Mouse (Mus musculus) yolk sac, embryonic 10.5 days (tissue): ENCODE data around the gene Iqca.

Experiments
- DNase-seq: peaks from one replicate; pipeline ENCODE4 v3.0.0-alpha.2; 2017; ENCODE audit warnings: low spot score

Gene Iqca

GRCm38 (mm10) chr1:90060054-90060453 is 93.1 kb downstream of the Iqca start:
- no peak for DNase-seq

GRCm38 (mm10) chr1:90054991-90055390 is 98.2 kb downstream of the Iqca start:
- DNase-seq: no peak

GRCm38 (mm10) chr1:90051347-90051746 is 101.9 kb downstream of the Iqca start:
- peak; percentile 39 for DNase-seq

GRCm38 (mm10) chr1:90050046-90050739 is 103.0 kb downstream of the Iqca start:
- no peak for DNase-seq

GRCm38 (mm10) chr1:90028305-90028704 is 124.9 kb downstream of the Iqca start:
- no peak for DNase-seq

GRCm38 (mm10) chr1:90026945-90027344 is 126.3 kb downstream of the Iqca start:
- DNase-seq: no peak

- no peak for DNase-seq
These were observed 132.9 kb downstream of the Iqca start for GRCm38 (mm10) chr1:90020336-90020735.

GRCm38 (mm10) chr1:90018071-90018470 is 135.1 kb downstream of the Iqca start:
- no peak for DNase-seq

- no peak for DNase-seq
These were observed 138.8 kb downstream of the Iqca start, which contains the start of gene Asb18 for GRCm38 (mm10) chr1:90014446-90014845. Asb18 (minus strand) TSS chr1:90014666.

GRCm38 (mm10) chr1:90013273-90013672 is 139.9 kb downstream of the Iqca start:
- DNase-seq: no peak

- no peak for DNase-seq
These were observed 140.4 kb downstream of the Iqca start for GRCm38 (mm10) chr1:90012850-90013249.

GRCm38 (mm10) chr1:90012168-90012567 is 141.0 kb downstream of the Iqca start:
- no peak for DNase-seq

GRCm38 (mm10) chr1:90010077-90010476 is 143.1 kb downstream of the Iqca start:
- no peak for DNase-seq

- DNase-seq: no peak
These were observed 144.0 kb downstream of the Iqca start for GRCm38 (mm10) chr1:90009188-90009587.

GRCm38 (mm10) chr1:90006666-90007065 is 146.5 kb downstream of the Iqca start:
- no peak for DNase-seq

GRCm38 (mm10) chr1:90000981-90001380 is 152.2 kb downstream of the Iqca start:
- DNase-seq: no peak

- no peak for DNase-seq
These were observed 153.3 kb downstream of the Iqca start for GRCm38 (mm10) chr1:89999858-90000257.

- no peak for DNase-seq
These were observed 154.5 kb downstream of the Iqca start for GRCm38 (mm10) chr1:89998696-89999095.

GRCm38 (mm10) chr1:89998076-89998475 is 155.1 kb downstream of the Iqca start:
- no peak for DNase-seq

- no peak for DNase-seq
These were observed 160.9 kb downstream of the Iqca start for GRCm38 (mm10) chr1:89992256-89992655.
